Mouse (Mus musculus) layer of hippocampus, postnatal 25 days (tissue): Measurements from ENCODE around the gene B3galt1. TPM values are rescaled to one million over a fixed set of nuclear protein-coding genes. Genes with fewer than 3 reads are reported as not detected.
A peak's percentile ranks its signal among the peaks of the same experiment; 100 is the strongest.

Source experiments
- DNase-seq, 2 experiments: peaks; one replicate each; pipeline ENCODE4 v3.0.0; 2022; ENCODE audit warnings: mixed read lengths in 2 of 2, low spot score in 1 of 2; ENCODE audit errors: extremely low spot score in 1 of 2
- total RNA-seq, 2 experiments: library from RNA; stranded (reverse); gene quantifications; 2 replicates each; pipeline ENCODE4 v1.2.3; 2021

The B3galt1 gene
- total RNA-seq, 2 experiments from 2014 or later, result 85.1 to 88.0 TPM

- DNase-seq, result no peak
These were observed 456.0 kb downstream of the B3galt1 start for GRCm38 (mm10) chr2:68021541-68022152.

DNA sequence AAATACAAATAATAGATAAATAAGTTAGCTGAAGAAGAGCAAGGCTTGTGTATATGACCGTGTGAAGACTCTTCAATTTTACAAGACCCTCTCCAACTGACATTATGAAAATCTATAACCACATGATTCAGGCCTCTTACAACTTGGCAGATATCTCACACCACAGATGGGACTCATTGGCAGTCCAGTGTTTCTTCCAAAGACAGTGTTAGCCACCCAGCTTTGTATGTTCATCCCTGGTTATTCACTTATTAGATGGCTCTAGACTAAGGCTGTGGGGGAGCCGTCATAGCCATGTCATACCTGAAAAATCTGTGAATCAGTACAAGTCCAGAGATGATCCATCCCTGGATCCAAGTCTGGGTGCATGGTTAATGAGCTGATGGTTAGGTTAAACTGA, 463.1 kb downstream of the B3galt1 start:
- no peak for DNase-seq

DNA sequence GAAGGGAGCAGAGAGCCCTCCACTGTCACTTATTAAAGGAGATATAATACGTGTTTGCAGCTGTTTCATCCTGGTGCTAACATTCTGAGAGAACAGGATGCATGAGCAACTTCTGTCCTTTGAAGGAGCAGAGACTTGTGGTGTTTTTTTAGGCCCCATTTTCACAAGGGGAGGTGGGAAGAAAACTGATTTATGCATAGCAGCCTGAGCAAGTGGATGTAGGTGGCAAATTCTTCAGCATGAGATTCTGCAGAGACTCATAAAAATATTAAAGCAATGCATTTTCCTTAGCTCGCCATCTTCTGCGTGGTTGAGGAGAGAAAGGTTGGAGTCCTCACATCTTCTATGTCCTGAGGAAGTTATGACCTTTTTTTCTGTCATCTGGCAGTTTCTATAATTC, 469.0 kb downstream of the B3galt1 start:
- no peak for DNase-seq

- no peak for DNase-seq
These were observed 475.1 kb downstream of the B3galt1 start for GRCm38 (mm10) chr2:68040752-68041151.

GRCm38 (mm10) chr2:68052481-68052880, 486.8 kb downstream of the B3galt1 start:
- no peak for DNase-seq

DNA sequence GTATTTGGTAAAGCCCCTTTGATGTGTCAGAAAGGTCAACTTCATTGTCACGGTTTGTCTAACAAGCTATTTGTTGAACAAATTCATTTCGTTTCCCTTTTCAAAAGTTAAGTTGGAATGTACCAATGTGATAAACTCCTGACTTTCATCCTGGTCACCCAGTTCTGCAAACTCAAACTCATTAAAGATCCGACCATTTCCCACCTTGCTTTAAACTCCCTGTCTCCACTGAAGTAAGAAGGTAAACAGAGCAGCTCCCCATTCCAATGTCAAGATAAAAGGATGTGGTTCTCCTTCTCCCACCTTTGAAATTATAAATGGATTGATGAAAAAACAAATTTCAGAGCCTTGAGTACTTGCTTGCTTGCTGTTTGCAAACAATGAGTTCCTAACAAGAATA, 487.6 kb downstream of the B3galt1 start:
- DNase-seq, result no peak

DNA sequence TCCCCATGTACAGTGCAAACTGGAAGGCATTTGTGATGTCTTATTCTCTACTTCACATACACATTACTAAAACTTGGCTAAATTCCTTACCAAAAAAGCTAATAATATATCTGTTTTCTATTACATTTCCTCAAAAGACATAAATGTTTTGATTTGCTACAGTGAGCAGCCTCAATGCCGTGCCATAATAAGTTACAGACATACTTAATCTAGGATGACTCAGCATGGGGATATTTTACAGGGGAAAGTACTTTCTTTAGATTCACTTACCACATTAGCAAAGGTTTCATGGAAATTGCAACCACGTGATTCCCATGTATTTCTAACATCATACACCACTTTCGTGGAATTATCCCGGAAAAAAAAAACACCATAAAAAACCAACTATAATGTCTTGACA, 495.7 kb downstream of the B3galt1 start:
- DNase-seq, result no peak

DNA sequence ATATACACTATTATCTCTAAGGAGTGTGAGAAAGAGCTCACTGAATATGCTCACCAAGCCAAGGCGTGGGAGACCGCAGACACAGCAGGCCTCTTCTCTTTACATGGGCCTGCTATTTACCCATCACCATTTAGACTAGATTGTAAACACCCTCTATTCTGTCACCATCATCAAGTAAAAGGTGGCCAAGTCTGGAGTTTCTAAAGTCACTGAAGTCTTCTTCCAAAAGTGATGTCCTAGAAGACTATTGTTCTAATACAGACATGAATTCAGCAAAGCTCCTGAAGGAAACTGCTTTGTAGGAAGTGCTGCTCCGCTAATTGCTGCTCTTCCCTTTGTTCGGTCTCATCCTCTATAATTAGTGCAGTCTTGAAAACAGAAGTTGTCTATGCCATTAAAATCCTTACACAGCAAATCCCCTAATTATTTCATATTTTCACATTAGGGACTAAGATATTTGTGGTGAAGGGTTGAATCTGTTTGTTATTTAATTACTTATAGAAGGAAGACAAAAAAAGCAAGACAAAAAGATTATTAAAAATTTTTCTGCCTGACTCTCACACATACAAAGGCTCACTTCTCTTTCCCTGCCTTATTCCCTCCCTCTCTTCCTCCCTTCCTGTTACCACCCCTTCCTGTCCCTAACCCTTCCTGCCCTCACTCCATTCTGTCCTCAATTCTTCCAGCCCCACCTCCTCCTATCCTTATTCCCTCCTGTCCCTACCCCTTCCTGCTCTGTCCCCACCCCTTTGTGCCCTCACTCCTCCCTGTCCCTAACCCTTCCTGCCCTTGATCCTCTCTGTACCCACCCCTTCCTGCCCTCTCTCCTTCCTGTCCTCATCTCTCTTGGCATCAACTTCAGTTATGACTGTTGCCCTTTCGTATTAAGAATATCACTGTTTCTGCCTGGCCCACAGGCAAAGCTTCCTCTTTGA, 514.0 kb downstream of the B3galt1 start:
- no peak for DNase-seq

- no peak for DNase-seq
These were observed 515.2 kb downstream of the B3galt1 start for GRCm38 (mm10) chr2:68080872-68081280.

DNA sequence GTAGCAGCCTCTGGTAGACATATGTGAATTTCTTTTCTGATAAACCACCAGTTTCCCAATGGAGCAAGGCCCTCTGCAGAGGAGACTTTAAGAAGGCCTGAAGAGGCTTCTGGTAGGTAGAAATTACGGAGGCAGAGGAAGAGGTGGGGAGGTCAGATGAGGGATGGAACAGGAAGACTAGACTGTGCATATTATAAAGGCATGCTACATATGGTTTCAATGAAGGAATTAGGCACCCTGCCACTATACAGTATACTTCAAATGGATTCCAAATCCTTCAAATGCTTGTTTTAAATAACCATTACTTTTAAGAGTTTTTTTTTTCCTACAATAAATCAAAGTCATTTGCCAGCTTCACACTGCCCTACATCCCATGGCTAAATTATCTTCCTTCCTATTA, 518.8 kb downstream of the B3galt1 start:
- DNase-seq, result no peak

GRCm38 (mm10) chr2:68086101-68086500, 520.4 kb downstream of the B3galt1 start:
- DNase-seq, result no peak

DNA sequence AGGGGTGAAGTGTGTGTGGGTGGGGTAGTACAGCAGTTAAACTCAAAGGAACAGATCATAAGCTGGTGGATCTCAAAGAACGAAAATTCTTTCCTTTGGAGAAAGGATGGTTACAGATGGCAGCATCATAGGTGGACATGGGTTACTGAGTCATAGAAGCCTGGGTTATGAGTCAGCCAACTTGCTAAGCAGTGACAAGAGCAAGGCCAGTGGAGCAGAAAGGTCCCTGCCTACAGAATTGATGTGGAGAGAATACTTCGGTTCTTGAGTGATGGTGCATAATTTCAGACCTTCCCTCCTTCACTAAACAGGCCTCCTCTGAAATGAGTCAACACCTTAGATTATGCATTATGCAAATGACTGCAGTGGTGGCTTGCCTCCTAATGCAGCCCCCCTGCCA, 525.9 kb downstream of the B3galt1 start:
- no peak for DNase-seq

GRCm38 (mm10) chr2:68104641-68105040, 539.0 kb downstream of the B3galt1 start:
- no peak for DNase-seq

DNA sequence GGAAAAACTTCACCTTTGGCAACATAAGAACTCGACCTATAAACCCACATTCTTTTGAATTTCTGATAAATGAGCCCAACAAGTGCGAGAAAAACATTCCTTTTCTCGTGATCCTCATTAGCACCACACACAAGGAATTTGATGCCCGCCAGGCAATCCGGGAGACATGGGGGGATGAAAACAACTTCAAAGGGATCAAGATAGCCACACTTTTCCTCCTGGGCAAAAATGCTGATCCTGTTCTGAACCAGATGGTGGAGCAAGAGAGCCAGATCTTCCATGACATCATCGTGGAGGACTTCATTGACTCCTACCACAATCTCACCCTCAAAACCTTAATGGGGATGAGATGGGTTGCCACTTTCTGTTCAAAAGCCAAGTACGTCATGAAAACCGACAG, 552.4 kb downstream of the B3galt1 start:
- DNase-seq, result no peak

DNA sequence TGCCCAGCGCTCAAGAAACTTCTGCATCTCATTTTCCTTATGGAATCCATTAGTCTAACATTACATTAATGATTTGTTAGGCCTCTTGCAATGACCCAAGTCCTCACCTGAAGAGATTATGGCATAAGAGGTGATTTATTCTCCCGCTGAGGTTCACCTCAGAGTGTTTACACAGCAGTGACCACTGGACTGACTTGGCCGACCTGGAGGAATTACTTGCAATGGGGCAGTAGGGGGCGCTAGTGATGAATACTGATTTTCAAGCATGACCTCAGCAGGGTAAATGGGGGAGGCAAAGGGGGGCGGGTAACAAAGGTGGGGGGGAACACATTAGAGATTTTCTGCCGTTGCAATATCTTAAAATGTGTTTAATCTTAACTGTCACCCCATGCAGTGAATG, 559.1 kb downstream of the B3galt1 start:
- peak in 1 of 2 experiments; percentile 20 for DNase-seq

DNA sequence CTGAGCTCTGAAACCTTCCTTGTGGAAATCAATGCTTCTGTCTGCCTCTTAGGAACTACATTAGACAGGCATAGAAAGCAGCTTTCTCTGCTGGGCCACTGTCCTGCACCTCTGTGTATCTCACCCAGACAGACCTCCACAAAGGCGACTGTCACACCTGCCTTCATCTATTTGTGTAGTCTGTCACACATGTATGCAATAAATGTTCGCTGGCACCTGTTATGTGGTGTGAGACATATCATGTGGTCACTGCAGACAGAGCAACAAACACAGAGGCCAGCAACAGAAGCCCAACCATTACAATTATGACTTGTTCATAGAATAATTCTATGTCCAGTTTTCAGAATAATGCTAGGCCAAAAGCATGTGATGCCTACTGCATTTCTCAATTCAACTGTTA, 575.4 kb downstream of the B3galt1 start:
- DNase-seq, result no peak

DNA sequence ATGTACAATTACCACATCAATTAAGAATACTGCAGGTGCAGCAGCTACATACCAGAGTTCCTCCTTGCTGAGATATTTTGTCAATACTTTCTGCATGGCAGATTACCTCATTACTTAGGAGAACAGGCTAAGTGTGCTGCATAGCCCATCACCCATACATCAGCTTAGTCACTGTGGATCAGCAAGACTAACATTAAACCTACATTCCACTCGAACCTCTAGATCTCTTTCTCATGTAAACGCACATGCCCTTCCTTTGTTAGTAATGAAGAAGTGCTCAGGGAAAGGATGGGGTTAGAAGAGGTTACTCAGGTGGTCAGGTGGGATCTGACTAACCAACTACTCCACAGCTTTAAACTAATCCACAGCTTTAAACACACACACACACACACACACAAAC, 577.6 kb downstream of the B3galt1 start:
- no peak for DNase-seq

GRCm38 (mm10) chr2:68159751-68160150, 594.1 kb downstream of the B3galt1 start:
- DNase-seq, result no peak

DNA sequence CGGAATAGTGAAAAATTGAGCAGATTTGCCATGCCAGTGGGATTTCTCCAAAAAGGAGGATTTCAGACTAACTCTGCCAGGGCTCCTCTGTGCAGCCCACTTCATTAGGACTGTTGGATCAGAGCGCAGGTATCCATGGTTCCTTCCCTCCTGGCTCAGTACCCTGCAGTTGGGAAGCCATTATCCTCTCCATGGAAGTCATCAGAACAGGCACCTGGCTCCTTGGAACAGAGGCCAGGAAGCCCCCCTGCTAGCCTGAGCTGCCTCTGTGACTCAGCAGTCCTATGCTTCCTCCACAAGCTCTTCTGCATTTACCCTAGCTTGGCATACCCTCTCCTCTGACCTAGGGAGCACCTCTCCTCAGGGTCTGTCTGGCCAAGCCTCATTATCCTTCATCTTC, 594.9 kb downstream of the B3galt1 start:
- DNase-seq, result no peak

DNA sequence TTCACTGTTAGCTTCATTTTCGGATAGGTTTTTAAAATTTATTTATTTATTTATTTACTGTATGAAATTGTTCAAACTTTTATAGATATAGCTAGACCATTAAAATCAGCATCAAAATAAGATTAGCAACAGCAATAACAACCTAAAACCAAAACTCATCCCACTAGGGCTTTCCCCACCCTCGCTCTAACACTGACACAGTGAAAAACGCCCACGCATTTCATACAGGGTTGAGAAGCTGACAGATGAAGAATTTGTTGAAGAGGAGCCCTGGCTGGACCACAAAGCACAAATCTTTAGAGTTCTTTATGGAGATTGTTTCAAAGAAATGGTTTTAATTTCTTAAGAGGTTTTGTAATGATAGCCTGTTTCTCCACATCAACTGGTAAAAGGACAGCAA, 596.3 kb downstream of the B3galt1 start:
- DNase-seq, result no peak

GRCm38 (mm10) chr2:68171306-68171705, 605.6 kb downstream of the B3galt1 start:
- DNase-seq, result no peak
